Mouse (Mus musculus): ENCODE measurements around the gene Tssk3. TPM values are rescaled to one million over a fixed set of nuclear protein-coding genes. Genes with fewer than 3 reads are reported as not detected.

Gene Tssk3
- total RNA-seq, 2 experiments from 2014 or later, result 1.0 TPM

- intact Hi-C loops (cut with DNase I), result loop anchor here (5.0 to 10.0 kb wide), 2 partner anchors 81 to 254 kb away; partner anchors contain the start of gene Zbtb8a
These were observed 34.7 kb downstream of the Tssk3 start for GRCm38 (mm10) chr4:129456126-129456525.

DNA sequence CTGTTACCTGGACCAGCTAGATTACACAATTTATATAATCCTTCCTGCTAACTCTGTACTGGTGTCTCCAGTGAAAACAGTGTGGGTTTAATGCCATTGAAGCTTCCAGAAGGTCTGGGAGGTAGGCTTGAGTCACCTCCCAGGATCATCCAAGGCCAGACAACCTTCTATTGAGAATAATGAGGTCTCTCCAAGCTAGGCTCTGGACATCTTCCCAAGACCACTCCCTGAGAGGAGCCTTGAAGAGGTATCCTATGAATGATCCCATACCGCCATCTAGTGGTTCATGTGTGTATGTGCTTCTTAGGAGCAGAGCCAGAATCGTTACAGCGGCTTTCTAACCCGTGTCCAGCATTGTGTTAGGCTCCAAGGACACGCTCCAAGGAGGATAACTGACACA is 35.6 kb downstream of the Tssk3 start:
- DNase-seq, result peak; percentile 63
- intact Hi-C loops (cut with DNase I), result loop anchor here (5.0 to 10.0 kb wide), 2 partner anchors 80 to 253 kb away; partner anchors contain the start of gene Zbtb8a

More at GRCm38 (mm10) chr4:129456126-129456525, 34.7 kb downstream of the Tssk3 start:
- no peak for DNase-seq

DNA sequence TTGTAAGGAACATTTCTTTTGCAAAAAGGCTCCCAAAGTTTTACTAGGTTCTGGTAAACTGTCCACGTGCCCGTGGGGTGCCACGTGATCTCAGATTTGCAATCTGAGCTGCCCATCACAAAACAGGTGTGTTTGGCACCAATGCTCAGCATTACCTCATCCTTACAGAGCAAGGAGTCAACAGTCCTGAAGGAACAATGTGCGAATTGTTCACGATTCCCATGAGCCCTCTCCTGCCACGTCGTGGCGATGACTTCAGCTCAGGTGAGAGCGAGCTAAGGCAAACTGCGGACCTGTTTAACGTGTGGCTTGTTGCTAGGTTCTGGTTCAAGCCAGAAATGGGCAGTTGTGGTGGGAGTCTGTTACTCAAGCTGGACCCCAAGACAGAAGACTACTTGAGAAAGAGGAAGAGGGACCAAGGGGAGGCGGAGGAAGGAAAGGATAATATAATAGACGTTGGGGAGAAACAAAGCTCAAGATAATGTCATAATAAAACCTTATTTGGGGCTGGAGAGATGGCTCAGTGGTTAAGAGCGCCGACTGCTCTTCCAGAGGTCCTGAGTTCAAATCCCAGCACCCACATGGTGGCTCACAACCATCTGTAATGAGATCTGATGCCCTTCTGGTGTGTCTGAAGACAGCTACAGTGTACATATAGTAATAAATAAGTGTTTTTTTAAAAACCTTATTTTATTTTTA is 39.2 kb downstream of the Tssk3 start:
- intact Hi-C loops (cut with DNase I), result loop anchor here (10.0 kb wide), 1 partner anchor 77 kb away; the partner anchor contains the start of gene Zbtb8a
- DNase-seq, result no peak

DNA sequence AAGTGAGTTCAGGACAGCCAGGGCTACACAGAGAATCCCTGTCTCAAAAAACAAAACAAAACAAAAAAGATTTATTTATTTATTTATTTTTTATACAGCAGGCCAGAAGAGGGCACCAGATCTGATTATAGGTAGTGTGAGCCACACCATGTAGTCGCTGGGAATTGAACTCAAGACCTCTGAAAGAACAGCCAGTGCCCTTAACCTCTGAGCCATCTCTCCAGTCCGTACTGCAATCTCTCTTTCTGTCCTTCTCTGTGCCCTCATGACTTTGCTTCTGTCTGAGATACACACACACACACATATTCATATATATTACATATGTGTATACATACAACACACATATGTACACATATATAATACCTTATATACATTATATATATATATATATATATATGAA is 40.0 kb downstream of the Tssk3 start:
- DNase-seq, result no peak
- intact Hi-C loops (cut with DNase I), result loop anchor here (10.0 kb wide), 1 partner anchor 76 kb away; the partner anchor contains the start of gene Zbtb8a

DNA sequence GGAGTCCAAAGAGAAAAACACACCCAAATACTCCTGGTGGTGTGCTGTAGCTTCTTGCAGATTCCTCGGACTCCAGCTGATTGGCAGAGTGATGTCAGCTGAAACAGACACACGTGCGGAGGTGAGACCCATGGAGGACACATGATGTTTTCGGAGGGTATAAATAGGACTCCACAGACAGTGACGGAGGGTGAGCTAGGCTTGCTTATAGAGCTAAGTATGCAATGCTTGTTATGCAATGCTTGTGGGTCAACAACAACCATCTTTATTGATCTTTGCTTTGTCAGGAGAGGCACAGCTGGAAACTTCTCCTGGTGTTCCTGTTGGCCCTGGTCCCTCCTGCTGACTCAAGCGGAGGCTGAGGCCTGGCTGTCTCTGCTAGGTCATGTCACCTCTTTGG is 42.1 kb downstream of the Tssk3 start:
- no peak for DNase-seq
- intact Hi-C loops (cut with DNase I), result no loop called here

DNA sequence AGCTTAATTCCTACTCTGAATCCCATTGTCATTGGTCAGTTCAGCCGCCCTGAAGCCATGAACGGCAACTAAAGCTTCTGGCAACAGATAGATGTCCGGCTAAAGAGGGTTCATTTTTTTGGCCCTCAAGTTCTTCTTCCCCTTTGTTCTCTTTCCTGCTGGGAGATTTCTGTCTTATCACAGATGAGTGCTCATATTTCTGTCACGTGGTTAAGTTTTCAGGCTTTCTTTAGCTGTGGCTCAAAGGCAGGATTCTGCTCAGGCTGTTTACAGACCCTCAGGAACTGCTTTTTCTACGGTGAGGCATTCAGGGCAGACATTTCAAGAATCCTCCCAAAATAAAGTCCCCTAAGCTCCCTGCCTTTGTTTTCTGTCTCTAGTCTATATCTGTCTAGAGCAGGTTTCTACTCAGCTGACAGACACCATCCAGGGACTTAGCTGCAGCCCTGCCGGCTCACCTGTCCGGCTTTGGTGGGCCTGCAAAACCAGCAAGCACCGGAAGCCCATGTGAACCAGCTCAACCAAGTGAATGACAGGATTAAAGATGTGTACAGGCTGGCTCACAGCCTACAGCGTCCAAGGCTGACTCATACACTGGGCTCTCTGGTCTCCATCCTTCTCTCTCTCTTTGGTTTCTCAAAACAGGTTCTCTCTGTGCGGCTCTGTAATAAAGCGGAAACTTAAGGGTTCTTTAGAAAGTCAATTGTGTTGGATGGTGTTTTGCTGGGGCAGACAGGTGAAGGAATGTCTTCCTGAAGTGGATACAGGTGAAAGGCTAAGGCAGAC is 42.9 kb downstream of the Tssk3 start:
- DNase-seq, result no peak
- intact Hi-C loops (cut with DNase I), result no loop called here

GRCm38 (mm10) chr4:129447360-129447759 is 43.5 kb downstream of the Tssk3 start:
- no peak for DNase-seq
- intact Hi-C loops (cut with DNase I), result no loop called here

DNA sequence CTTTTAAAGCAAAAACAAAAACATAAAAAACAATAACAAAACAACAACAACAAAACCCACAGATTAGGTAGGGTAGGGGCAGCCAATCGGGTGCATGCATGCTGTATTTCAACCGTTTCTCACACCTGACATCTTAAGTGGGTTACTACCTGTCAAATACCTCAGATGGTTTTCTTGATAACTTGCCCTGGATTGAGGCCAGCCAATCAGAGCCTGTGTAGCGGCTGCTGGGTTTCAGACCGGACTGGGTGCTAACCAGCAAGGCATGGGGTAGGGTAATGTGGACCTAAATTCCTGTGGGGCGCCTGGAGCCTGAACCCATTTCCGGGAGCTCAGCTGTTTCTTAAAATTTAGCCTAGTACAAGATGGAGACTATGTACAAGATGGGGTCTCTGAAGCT is 49.7 kb downstream of the Tssk3 start:
- intact Hi-C loops (cut with DNase I), result no loop called here
- no peak for DNase-seq

DNA sequence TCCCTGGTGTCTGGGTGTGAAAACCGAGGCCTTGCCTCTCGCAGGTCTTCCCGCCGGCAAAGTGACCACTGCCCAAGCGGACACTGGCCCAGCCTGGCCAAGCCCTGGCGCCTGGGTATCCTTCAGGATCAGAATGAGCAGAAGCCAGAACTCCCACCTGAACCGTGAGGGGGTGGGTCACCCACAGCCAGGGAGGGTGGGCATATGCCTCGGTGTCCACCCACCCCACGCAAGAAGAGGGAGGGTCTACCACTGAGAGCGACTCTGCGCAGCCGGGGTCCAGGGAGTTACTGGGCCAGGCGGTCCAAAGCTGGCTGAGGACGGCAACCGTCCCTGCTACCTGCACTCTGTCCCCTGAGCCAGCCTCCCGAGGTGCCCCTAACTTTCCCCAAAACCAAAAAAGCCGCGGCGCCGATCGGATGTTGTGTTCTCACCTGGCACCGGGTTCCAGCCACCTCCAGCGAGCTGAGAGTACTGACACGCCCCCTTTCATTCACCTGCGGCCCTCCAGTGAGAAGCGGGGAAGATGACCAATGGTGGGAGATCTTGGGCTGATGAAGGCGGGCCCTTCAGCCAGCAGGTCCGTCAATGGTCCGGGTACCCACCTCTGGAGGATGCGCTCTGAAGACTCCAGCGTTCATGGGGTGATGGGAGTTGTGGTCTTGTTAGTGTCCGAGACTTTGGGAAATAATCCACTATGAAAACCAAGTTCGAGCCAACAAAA is 50.3 kb downstream of the Tssk3 start, which contains the start of gene Zbtb8b:
Zbtb8b (minus strand) TSS at position 514 of the 724 bp plus-strand sequence.
- intact Hi-C loops (cut with DNase I), result no loop called here

More for the DNA sequence above, 50.3 kb downstream of the Tssk3 start, which contains the start of gene Zbtb8b:
- peak; percentile 74 for DNase-seq

Other genes starting within 250 kb of the Tssk3 start
- 10 to 100 TPM in 1 of 2 experiments, 1 to 10 TPM in 1; 9.7 to 11.7 TPM for gene C77080, start 229.6 kb downstream of the Tssk3 start, total RNA-seq (2021)
- gene Sync, start 203.4 kb downstream of the Tssk3 start, total RNA-seq (2021), result 1 to 10 TPM in 1 of 2 experiments, under 1 TPM in 1; 0.58 to 1.6 TPM
- 100 to 1,000 TPM; 156 to 186 TPM for gene Rbbp4, start 155.7 kb downstream of the Tssk3 start, total RNA-seq (2021)
- 10 to 100 TPM; 18.0 to 18.5 TPM for gene Zbtb8os, start 155.3 kb downstream of the Tssk3 start, total RNA-seq (2021)
- 10 to 100 TPM in 1 of 2 experiments, 1 to 10 TPM in 1; 9.8 to 11.3 TPM for gene Zbtb8a, start 112.9 kb downstream of the Tssk3 start, total RNA-seq (2021)
- gene Zbtb8b, start 50.2 kb downstream of the Tssk3 start, total RNA-seq (2021), result 1 to 10 TPM; 6.3 to 6.6 TPM
- gene Bsdc1, start 29.4 kb downstream of the Tssk3 start, total RNA-seq (2021), result 10 to 100 TPM; 38.5 to 40.7 TPM
- not detected for gene Fam229a, start 168 bp upstream of the Tssk3 start, total RNA-seq (2021)
- 1,000 to 10,000 TPM; 1,277 to 1,311 TPM for gene Marcksl1, start 22.6 kb upstream of the Tssk3 start, total RNA-seq (2021)
- 10 to 100 TPM; 39.8 to 43.5 TPM for gene Hdac1, start 51.7 kb upstream of the Tssk3 start, total RNA-seq (2021)
- gene Lck, start 82.6 kb upstream of the Tssk3 start, total RNA-seq (2021), result 10 to 100 TPM; 14.1 to 15.2 TPM
- not detected for gene Fam167b, start 87.5 kb upstream of the Tssk3 start, total RNA-seq (2021)
- gene Eif3i, start 109.6 kb upstream of the Tssk3 start, total RNA-seq (2021), result 100 to 1,000 TPM; 137 to 143 TPM
- 100 to 1,000 TPM in 1 of 2 experiments, 10 to 100 TPM in 1; 99.9 to 102 TPM for gene Tmem234, start 109.6 kb upstream of the Tssk3 start, total RNA-seq (2021)
- gene Dcdc2b, start 123.2 kb upstream of the Tssk3 start, total RNA-seq (2021), result 1 to 10 TPM; 3.4 to 4.0 TPM
- gene Iqcc, start 128.1 kb upstream of the Tssk3 start, total RNA-seq (2021), result 10 to 100 TPM; 26.1 to 28.8 TPM
- 100 to 1,000 TPM; 125 to 131 TPM for gene Ccdc28b, start 132.9 kb upstream of the Tssk3 start, total RNA-seq (2021)
- 10 to 100 TPM; 39.7 to 44.7 TPM for gene Txlna, start 150.0 kb upstream of the Tssk3 start, total RNA-seq (2021)
- 10 to 100 TPM; 78.3 to 83.0 TPM for gene Kpna6, start 181.7 kb upstream of the Tssk3 start, total RNA-seq (2021)
- gene Tmem39b, start 205.8 kb upstream of the Tssk3 start, total RNA-seq (2021), result 10 to 100 TPM; 21.5 to 22.3 TPM

Measured in left cerebral cortex, postnatal 4 days (tissue).